Mouse (Mus musculus) C2C12 (cell line): ENCODE results near the gene Tent5a.

ENCODE experiments used
- CEBPB ChIP-seq: IDR thresholded peaks from one replicate; pipeline ENCODE4 v1.6.1; 2011; ENCODE audit warnings: low read depth, mild to moderate bottlenecking, control low read depth, moderate library complexity
- CTCF ChIP-seq: IDR thresholded peaks from one replicate; pipeline ENCODE4 v1.5.1; 2011; ENCODE audit not compliant: control insufficient read depth, insufficient read depth, insufficient read length
- FOSL1 ChIP-seq: IDR thresholded peaks from one replicate; pipeline ENCODE4 v1.8.0; 2011; ENCODE audit warnings: mild to moderate bottlenecking, low read length; ENCODE audit not compliant: poor library complexity, insufficient read depth, severe bottlenecking
- MAX ChIP-seq: IDR thresholded peaks from one replicate; pipeline ENCODE4 v1.6.1; 2011; ENCODE audit warnings: mild to moderate bottlenecking, control low read depth
- MYOD1 ChIP-seq: IDR thresholded peaks from one replicate; pipeline ENCODE4 v1.6.1; 2011; ENCODE audit warnings: low read depth; ENCODE audit not compliant: control insufficient read depth, insufficient read length
- MYOG ChIP-seq: IDR thresholded peaks from one replicate; pipeline ENCODE4 v1.6.1; 2011; ENCODE audit not compliant: control insufficient read depth, insufficient read length; ENCODE audit errors: extremely low read depth
- USF1 ChIP-seq: IDR thresholded peaks from one replicate; pipeline ENCODE4 v1.6.1; 2011; ENCODE audit warnings: low read depth, mild to moderate bottlenecking, control low read depth, moderate library complexity

DNA sequence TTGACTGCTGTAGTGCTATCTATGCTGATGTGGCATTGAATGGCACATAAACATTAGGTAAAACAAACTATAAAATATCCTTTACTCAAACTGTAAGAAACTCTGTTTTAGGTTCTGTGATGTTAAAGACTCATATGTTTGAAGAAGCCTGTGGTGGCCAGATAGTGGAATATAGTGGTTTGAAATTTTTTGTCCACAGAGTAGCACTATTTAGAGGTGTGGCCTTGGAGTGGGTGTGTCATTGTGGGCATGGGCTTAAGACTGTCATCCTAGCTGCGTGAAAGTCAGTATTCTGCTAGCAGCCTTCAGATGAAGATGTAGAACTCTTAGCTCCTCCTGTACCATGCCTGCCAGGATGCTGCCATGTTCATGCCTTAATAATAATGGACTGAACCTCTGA is 11.0 kb downstream of the Tent5a start:
- TF ChIP-seq MYOD1, result no peak
- TF ChIP-seq CTCF, result no peak
- no peak for TF ChIP-seq USF1
- no peak for TF ChIP-seq CEBPB
- TF ChIP-seq MYOG, result no peak
- no peak for TF ChIP-seq FOSL1
- no peak for TF ChIP-seq MAX
